Mouse (Mus musculus) 3134 (cell line): ENCODE data around the gene Rpl10a.
A peak's percentile ranks its signal among the peaks of the same experiment; 100 is the strongest.
"Not testable (repeated sequence)": the region's sequence is repeated elsewhere in the genome, so short reads cannot be mapped to it uniquely, and the experiment has no call there.

ENCODE experiments used
- DNase-seq: peaks from one replicate; pipeline ENCODE4 v3.0.0-alpha.2; 2011; ENCODE audit warnings: low spot score; ENCODE audit not compliant: insufficient read length; ENCODE audit errors: extremely low read depth

The Rpl10a gene

GRCm38 (mm10) chr17:28352018-28352417 is 23.7 kb downstream of the Rpl10a start:
- DNase-seq, result no peak

GRCm38 (mm10) chr17:28355871-28356270 is 27.6 kb downstream of the Rpl10a start:
- no peak for DNase-seq

- not testable (repeated sequence) for DNase-seq
Measured at GRCm38 (mm10) chr17:28358576-28359261, 30.4 kb downstream of the Rpl10a start.

- no peak for DNase-seq
Measured at GRCm38 (mm10) chr17:28360531-28361277, 32.4 kb downstream of the Rpl10a start.

GRCm38 (mm10) chr17:28361921-28362652 is 33.8 kb downstream of the Rpl10a start:
- no peak for DNase-seq

GRCm38 (mm10) chr17:28362653-28363292 is 34.5 kb downstream of the Rpl10a start:
- no peak for DNase-seq

- DNase-seq, result no peak
Measured at GRCm38 (mm10) chr17:28363507-28363906, 35.2 kb downstream of the Rpl10a start.

GRCm38 (mm10) chr17:28365122-28365521 is 36.9 kb downstream of the Rpl10a start, which contains the start of gene Tulp1:
Gene Tulp1, minus strand, starts transcription at chr17:28365222.
- no peak for DNase-seq

- DNase-seq, result peak; percentile 86
Measured at GRCm38 (mm10) chr17:28368449-28368848, 40.2 kb downstream of the Rpl10a start.

GRCm38 (mm10) chr17:28369056-28369455 is 40.8 kb downstream of the Rpl10a start:
- DNase-seq, result no peak

- DNase-seq, result peak; percentile 41
Measured at GRCm38 (mm10) chr17:28371286-28371685, 43.0 kb downstream of the Rpl10a start.

GRCm38 (mm10) chr17:28371941-28372340 is 43.7 kb downstream of the Rpl10a start:
- DNase-seq, result no peak

- peak; percentile 67 for DNase-seq
Measured at GRCm38 (mm10) chr17:28373821-28374220, 45.5 kb downstream of the Rpl10a start.

GRCm38 (mm10) chr17:28374494-28374893 is 46.2 kb downstream of the Rpl10a start:
- no peak for DNase-seq

- peak; percentile 68 for DNase-seq
Measured at GRCm38 (mm10) chr17:28375592-28376061, 47.4 kb downstream of the Rpl10a start.

- DNase-seq, result no peak
Measured at GRCm38 (mm10) chr17:28380255-28380654, 52.0 kb downstream of the Rpl10a start.
